Mouse (Mus musculus) liver, embryonic 16.5 days (tissue): ENCODE data around the gene Peli2. TPM values are rescaled to one million over a fixed set of nuclear protein-coding genes. Genes with fewer than 3 reads are reported as not detected.

Source experiments
- ATAC-seq: fragments of 200-750 bp; cut with Nextera tagmentation; 2 replicates; pipeline ENCODE4 v1.8.0; 2017; ENCODE audit warnings: low read depth, mild to moderate bottlenecking, moderate number of reproducible peaks, moderate library complexity
- H3K27ac ChIP-seq: fragments of 300-500 bp; sonication (generic); 2 replicates; pipeline ENCODE4 v1.5.1; 2014; ENCODE audit warnings: mild to moderate bottlenecking, low read length
- H3K27me3 ChIP-seq: fragments of 300-500 bp; sonication (generic); 2 replicates; pipeline ENCODE4 v1.6.1; 2014; ENCODE audit warnings: low read depth, low read length, mixed read lengths; ENCODE audit not compliant: control insufficient read depth, insufficient read depth
- H3K36me3 ChIP-seq: fragments of 300-500 bp; sonication (generic); 2 replicates; pipeline ENCODE4 v1.6.1; 2014; ENCODE audit warnings: mild to moderate bottlenecking; ENCODE audit not compliant: control insufficient read depth, insufficient read depth
- H3K4me1 ChIP-seq: fragments of 300-500 bp; sonication (generic); 2 replicates; pipeline ENCODE4 v1.6.1; 2014; ENCODE audit warnings: low read depth, low read length, mixed read lengths; ENCODE audit not compliant: control insufficient read depth
- H3K4me2 ChIP-seq: fragments of 300-500 bp; sonication (generic); 2 replicates; pipeline ENCODE4 v1.6.1; 2014; ENCODE audit warnings: low read depth, low read length, mixed read lengths
- H3K4me3 ChIP-seq: fragments of 300-500 bp; sonication (generic); 2 replicates; pipeline ENCODE4 v1.5.1; 2014; ENCODE audit warnings: low read depth, mild to moderate bottlenecking, low read length
- H3K9ac ChIP-seq: fragments of 300-500 bp; sonication (generic); 2 replicates; pipeline ENCODE4 v1.6.1; 2014; ENCODE audit warnings: low read depth, low read length
- H3K9me3 ChIP-seq: fragments of 300-500 bp; sonication (generic); replicated peaks from 2 replicates; pipeline ENCODE4 v1.6.1; 2016; ENCODE audit warnings: low read length; ENCODE audit not compliant: control insufficient read depth
- WGBS: fragments of 180-500 bp; shearing (Covaris S2); extraction: QIAGEN DNeasy Blood & Tissue Kit; methylation state at CpG from one replicate; pipeline ENCODE4 v1.1.7; 2014; ENCODE audit not compliant: insufficient replicate concordance; 5-methylcytosine and 5-hydroxymethylcytosine counted together
- polyA plus RNA-seq: library from polyadenylated mRNA; unstranded; fragments of >200 nt; fragmentation: Nextera tagmentation; extraction: Ambion mirVana; gene quantifications from 2 replicates; pipeline ENCODE4 v1.2.1, GENCODE M21; 2015

Peli2 gene
- polyA plus RNA-seq, 1 experiment from 2014 or later = 1.7 TPM

GRCm38 (mm10) chr14:48121529-48122517 lies 1.2 kb downstream of the Peli2 start:
- no peaks in the 10 kb centered on the region for H3K36me3 ChIP-seq
- H3K27ac ChIP-seq = peak overlapping the region; percentile 38
- no peaks in the 10 kb centered on the region; the same call in 1 of the 2 replicates for H3K4me1 ChIP-seq
- peak overlapping the region; percentile 61 for H3K9ac ChIP-seq
- H3K27me3 ChIP-seq = peaks cover 29% of the 10 kb centered on the region
- WGBS = 2% methylated on average over 32 of the region's 32 CpGs
- peak overlapping the region; percentile 65 for H3K4me3 ChIP-seq
- H3K4me2 ChIP-seq = peak overlapping the region; percentile 66
- H3K9me3 ChIP-seq = no peaks in the 10 kb centered on the region
- ATAC-seq = no peak

DNA sequence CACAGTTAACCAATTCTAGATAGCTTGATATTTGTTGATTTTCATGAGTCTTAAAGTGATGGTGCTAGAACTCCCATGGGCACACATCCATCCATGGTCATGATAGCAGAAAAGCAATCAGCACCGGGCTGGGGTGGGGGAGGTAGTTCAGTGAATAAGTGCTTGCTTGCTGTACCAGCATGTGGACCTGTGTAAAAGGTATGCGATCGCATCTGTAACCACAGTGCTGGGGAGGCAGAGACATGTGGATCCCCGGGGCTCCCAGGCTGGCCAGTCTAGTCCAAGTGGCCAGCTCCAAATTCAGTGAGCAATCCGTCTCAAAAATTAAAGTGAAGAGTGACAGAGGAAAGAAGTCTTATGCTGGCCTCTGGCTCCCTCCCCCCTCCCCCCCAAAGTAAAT lies 3.4 kb downstream of the Peli2 start:
- Histone ChIP-seq H3K27ac (no peak overlapping the region), H3K4me3 (no peak overlapping the region), H3K4me1 (no peaks in the 10 kb centered on the region; the same call in 1 of the 2 replicates), H3K27me3 (peaks cover 26% of the 10 kb centered on the region), H3K36me3 (no peaks in the 10 kb centered on the region), H3K9me3 (no peaks in the 10 kb centered on the region), H3K4me2 (no peak overlapping the region), H3K9ac (no peak overlapping the region)
- no peak for ATAC-seq
- 61% methylated on average over 5 of the region's 5 CpGs for WGBS

DNA sequence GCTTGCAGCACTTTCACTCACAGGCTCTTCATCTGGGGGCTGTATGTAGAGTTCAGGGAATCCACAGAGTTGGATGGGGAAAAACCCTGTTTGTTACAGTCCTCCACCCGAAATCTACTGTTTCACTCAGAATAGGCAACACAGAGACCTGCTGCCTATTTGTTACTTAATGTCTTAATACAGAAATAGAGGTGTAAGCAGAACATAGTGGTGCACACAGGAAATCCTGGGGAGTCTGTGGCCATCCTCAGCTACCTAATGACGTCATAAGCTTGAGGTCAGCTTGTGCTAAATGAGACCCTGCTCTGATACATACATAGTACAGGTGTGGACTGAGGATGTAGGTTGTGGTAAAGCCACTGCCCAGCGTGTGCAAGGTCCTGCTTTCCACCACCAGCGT lies 4.2 kb downstream of the Peli2 start:
- Histone ChIP-seq H3K36me3 (no peaks in the 10 kb centered on the region), H3K4me1 (no peaks in the 10 kb centered on the region; the same call in 1 of the 2 replicates), H3K27ac (no peak overlapping the region), H3K27me3 (peaks cover 21% of the 10 kb centered on the region), H3K4me3 (no peak overlapping the region), H3K9ac (no peak overlapping the region), H3K9me3 (no peaks in the 10 kb centered on the region), H3K4me2 (no peak overlapping the region)
- no peak for ATAC-seq
- WGBS = 36% methylated on average over 4 of the region's 4 CpGs

GRCm38 (mm10) chr14:48125971-48126370 lies 5.3 kb downstream of the Peli2 start:
- 71% methylated on average over 6 of the region's 6 CpGs for WGBS
- Histone ChIP-seq H3K9ac (no peak overlapping the region), H3K4me2 (no peak overlapping the region), H3K4me3 (no peak overlapping the region), H3K27me3 (peaks cover 12% of the 10 kb centered on the region), H3K36me3 (no peaks in the 10 kb centered on the region), H3K4me1 (no peaks in the 10 kb centered on the region; the same call in 1 of the 2 replicates), H3K9me3 (no peaks in the 10 kb centered on the region), H3K27ac (no peak overlapping the region)
- no peak for ATAC-seq

DNA sequence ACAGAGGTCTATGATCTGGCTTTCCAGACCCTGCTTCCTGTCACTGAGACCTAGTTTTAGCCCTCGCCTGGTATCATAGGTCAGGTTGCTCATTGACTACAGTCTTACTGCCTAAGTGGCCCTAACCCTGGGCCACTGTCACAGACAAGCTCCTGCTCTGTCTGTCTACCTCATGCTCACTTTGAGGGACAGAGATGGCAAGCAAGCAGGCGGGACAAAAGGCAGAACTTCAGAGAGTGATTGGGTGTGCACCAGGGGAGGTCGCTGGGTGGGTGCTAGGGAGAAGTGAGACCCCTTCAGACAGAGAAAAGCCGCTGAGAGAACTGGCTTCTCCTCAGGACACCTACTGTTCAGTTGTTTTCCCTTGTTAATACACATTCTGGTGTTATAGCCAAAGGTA lies 6.3 kb downstream of the Peli2 start:
- H3K4me1 ChIP-seq = peaks cover 7% of the 10 kb centered on the region
- H3K9ac ChIP-seq = no peak overlapping the region
- no peaks in the 10 kb centered on the region for H3K9me3 ChIP-seq
- WGBS = 49% methylated on average over 4 of the region's 4 CpGs
- H3K27ac ChIP-seq = no peak overlapping the region
- peaks cover 2% of the 10 kb centered on the region for H3K27me3 ChIP-seq
- no peaks in the 10 kb centered on the region for H3K36me3 ChIP-seq
- ATAC-seq = no peak
- H3K4me3 ChIP-seq = no peak overlapping the region
- no peak overlapping the region for H3K4me2 ChIP-seq

- no peak overlapping the region for H3K4me2 ChIP-seq
- no peak overlapping the region for H3K4me3 ChIP-seq
- H3K27ac ChIP-seq = no peak overlapping the region
- H3K4me1 ChIP-seq = peaks cover 12% of the 10 kb centered on the region
- no peaks in the 10 kb centered on the region for H3K36me3 ChIP-seq
- 62% methylated on average over 8 of the region's 8 CpGs for WGBS
- no peaks in the 10 kb centered on the region for H3K9me3 ChIP-seq
- H3K27me3 ChIP-seq = no peaks in the 10 kb centered on the region
- no peak for ATAC-seq
- no peak overlapping the region for H3K9ac ChIP-seq
Observed at GRCm38 (mm10) chr14:48127609-48128185, 7.1 kb downstream of the Peli2 start.

DNA sequence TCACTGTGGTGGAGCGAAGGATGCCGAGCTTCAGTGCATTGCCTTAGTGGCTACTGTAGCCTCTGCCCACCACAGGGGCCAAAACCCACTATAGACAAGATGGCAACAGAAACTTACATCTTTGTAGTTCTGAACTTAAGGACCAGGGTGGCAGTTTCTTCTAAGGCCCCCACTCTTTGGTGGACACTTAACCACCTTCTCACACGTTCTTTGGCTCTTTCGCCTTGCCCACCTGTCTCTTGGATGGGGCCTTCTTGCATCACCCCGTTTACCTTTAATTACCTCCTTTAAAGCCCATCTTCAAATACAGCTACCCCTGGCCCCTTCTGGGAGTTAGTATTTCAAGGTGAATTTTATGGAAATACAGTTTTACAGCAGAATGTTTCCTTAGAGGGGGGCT lies 8.1 kb downstream of the Peli2 start:
- Histone ChIP-seq H3K4me3 (no peak overlapping the region), H3K4me2 (no peak overlapping the region), H3K27ac (no peak overlapping the region), H3K4me1 (peaks cover 12% of the 10 kb centered on the region), H3K9me3 (no peaks in the 10 kb centered on the region), H3K36me3 (no peaks in the 10 kb centered on the region), H3K27me3 (no peaks in the 10 kb centered on the region), H3K9ac (no peak overlapping the region)
- no peak for ATAC-seq
- WGBS = 79% methylated on average over 5 of the region's 5 CpGs

GRCm38 (mm10) chr14:48130021-48130420 lies 9.4 kb downstream of the Peli2 start:
- H3K4me2 ChIP-seq = no peak overlapping the region
- WGBS = 53% methylated on average over 6 of the region's 6 CpGs
- H3K9ac ChIP-seq = no peak overlapping the region
- H3K4me3 ChIP-seq = no peak overlapping the region
- H3K27ac ChIP-seq = no peak overlapping the region
- H3K27me3 ChIP-seq = no peaks in the 10 kb centered on the region
- no peaks in the 10 kb centered on the region for H3K36me3 ChIP-seq
- peaks cover 12% of the 10 kb centered on the region for H3K4me1 ChIP-seq
- no peak for ATAC-seq
- H3K9me3 ChIP-seq = no peaks in the 10 kb centered on the region
